Mouse (Mus musculus) brain, embryonic 14.5 days (tissue): ENCODE results near the gene Neil3.

Experiments
- CTCF ChIP-seq: fragments of 200-500 bp; IDR thresholded peaks from 2 replicates; pipeline ENCODE4 v1.5.1; 2012; ENCODE audit warnings: inconsistent platforms, mild to moderate bottlenecking, moderate library complexity, borderline replicate concordance; ENCODE audit not compliant: insufficient read depth, insufficient read length; ENCODE audit errors: extremely low read depth
- POLR2A ChIP-seq: fragments of 200-500 bp; IDR thresholded peaks from 2 replicates; pipeline ENCODE4 v1.6.1; 2012; ENCODE audit warnings: mild to moderate bottlenecking, inconsistent platforms, borderline replicate concordance; ENCODE audit not compliant: poor library complexity, insufficient read depth, insufficient read length, severe bottlenecking; ENCODE audit errors: extremely low read depth

- peak; percentile 94 for TF ChIP-seq CTCF
- TF ChIP-seq POLR2A, result no peak
These were observed 42.0 kb upstream of the Neil3 start for GRCm38 (mm10) chr8:53680846-53681245.
